Mouse (Mus musculus) neutrophil, adult 59 days (primary cell): ENCODE measurements around the gene Gm5798. TPM values are rescaled to one million over a fixed set of nuclear protein-coding genes. Genes with fewer than 3 reads are reported as not detected.

Experiments used
- total RNA-seq, 2 experiments: library from RNA; stranded (reverse); gene quantifications; 1 replicate in 1 of 2; 2 replicates in 1 of 2; pipeline ENCODE4 v1.2.4; 2023

Gm5798 gene
- not detected for total RNA-seq

GRCm38 (mm10) chr14:41348309-41348708 lies at the start of gene Gm5798:
TSS of gene Gm5798 (plus strand) at chr14:41348609.

GRCm38 (mm10) chr14:41386279-41386678 lies 37.9 kb downstream of the Gm5798 start, which contains the start of gene Gm7945:
TSS of gene Gm7945 (minus strand) at chr14:41386379.

Other genes starting within 250 kb of the Gm5798 start
- gene Mat1a, start 243.6 kb upstream of the Gm5798 start, total RNA-seq, result not detected
- gene Sftpa1, start 216.8 kb upstream of the Gm5798 start, total RNA-seq, result not detected
- gene Mbl1, start 197.2 kb upstream of the Gm5798 start, total RNA-seq, result not detected
- gene Sftpd, start 163.5 kb upstream of the Gm5798 start, total RNA-seq, result not detected
- gene Gm2832, start 69.8 kb upstream of the Gm5798 start, total RNA-seq, result not detected
- gene Gm7945, start 37.8 kb downstream of the Gm5798 start, total RNA-seq, result not detected
- not detected for gene Gm6482, start 59.7 kb downstream of the Gm5798 start, total RNA-seq
- not detected for gene Gm7954, start 104.9 kb downstream of the Gm5798 start, total RNA-seq
- gene Gm3486, start 140.9 kb downstream of the Gm5798 start, total RNA-seq, result not detected
- gene Gm7970, start 207.0 kb downstream of the Gm5798 start, total RNA-seq, result not detected
- not detected for gene 1700049E17Rik2, start 224.6 kb downstream of the Gm5798 start, total RNA-seq